Mouse (Mus musculus): ENCODE data around the gene Tceal1.

- TF ChIP-seq CTCF (IDR thresholded peaks at IDR 0.05; ENCODE audit: insufficient read depth, low read length) = no peak
- TF ChIP-seq POLR2A (IDR thresholded peaks at IDR 0.05; ENCODE audit: borderline replicate concordance, extremely low read depth, low read depth, low read length) = no peak
Measured at GRCm38 (mm10) chrX:136668794-136669193, 39.0 kb upstream of the Tceal1 start.
